Mouse (Mus musculus): Measurements from ENCODE around the gene Dync1li1. TPM values are rescaled to one million over a fixed set of nuclear protein-coding genes. Genes with fewer than 3 reads are reported as not detected.
A peak's percentile ranks its signal among the peaks of the same experiment; 100 is the strongest.

The Dync1li1 gene
- total and polyA plus RNA-seq, 2 experiments from 2014 or later, result 87.7 to 145 TPM

DNA sequence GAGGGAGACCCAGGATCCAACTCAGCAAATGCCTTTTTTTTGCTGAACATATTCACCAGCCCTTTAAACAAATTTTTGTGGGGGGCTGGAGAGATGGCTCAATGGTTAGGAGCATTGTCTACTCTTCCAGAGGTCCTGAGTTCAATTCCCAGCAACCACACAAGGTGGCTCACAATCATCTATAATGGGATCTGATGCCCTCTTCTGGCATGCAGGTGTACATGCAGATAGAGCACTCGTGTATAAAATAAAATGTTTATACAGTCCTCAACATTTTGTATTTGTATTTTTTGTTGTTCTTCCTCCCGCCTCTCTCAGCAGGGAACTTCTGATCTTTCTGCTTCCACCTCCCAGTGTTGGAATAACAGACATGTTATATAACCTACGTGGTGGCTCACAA is 63.0 kb downstream of the Dync1li1 start:
- Histone ChIP-seq H3K27ac (no peak overlapping the region), H3K27me3 (ENCODE audit: insufficient read depth, low read length) (no peaks in the 10 kb centered on the region), H3K9me3 (ENCODE audit: low read length) (no peaks in the 10 kb centered on the region), H3K4me3 (ENCODE audit: low read length) (no peak overlapping the region), H3K36me3 (ENCODE audit: insufficient read depth, low read length) (peaks cover 6% of the 10 kb centered on the region; the same call in 1 of the 2 replicates), H3K4me2 (ENCODE audit: low read depth, low read length) (no peak overlapping the region), H3K4me1 (ENCODE audit: insufficient read depth, low read length) (peaks cover 3% of the 10 kb centered on the region; the same call in 1 of the 2 replicates), H3K9ac (replicated peaks; ENCODE audit: low read length) (no peak overlapping the region)
- WGBS, result 82% methylated on average over 3 of the region's 3 CpGs
- peak; percentile 30 for TF ChIP-seq CTCF (IDR thresholded peaks at IDR 0.05; ENCODE audit: low read depth)
- DNase-seq (ENCODE audit: low spot score) (no peak), ATAC-seq (no peak)

- H3K4me3 ChIP-seq (ENCODE audit: low read length), result peak overlapping the region; percentile 40; the same call in 1 of the 2 replicates
- H3K9ac ChIP-seq (replicated peaks; ENCODE audit: low read length), result peak overlapping the region; percentile 54
- no peaks in the 10 kb centered on the region for H3K27me3 ChIP-seq (ENCODE audit: insufficient read depth, low read length)
- peak overlapping the region; percentile 65 for H3K4me2 ChIP-seq (ENCODE audit: low read depth, low read length)
- 69% methylated on average over 9 of the region's 9 CpGs for WGBS
- H3K36me3 ChIP-seq (ENCODE audit: insufficient read depth, low read length), result peaks cover 6% of the 10 kb centered on the region; the same call in 1 of the 2 replicates
- ATAC-seq (no peak), DNase-seq (ENCODE audit: low spot score) (no peak)
- H3K4me1 ChIP-seq (ENCODE audit: insufficient read depth, low read length), result peaks cover 3% of the 10 kb centered on the region; the same call in 1 of the 2 replicates
- peak overlapping the region; percentile 74; the same call in 1 of the 2 replicates for H3K27ac ChIP-seq
- H3K9me3 ChIP-seq (ENCODE audit: low read length), result no peaks in the 10 kb centered on the region
- no peak for TF ChIP-seq CTCF (IDR thresholded peaks at IDR 0.05; ENCODE audit: low read depth)
These were observed 63.7 kb downstream of the Dync1li1 start for GRCm38 (mm10) chr9:114752311-114752710.

DNA sequence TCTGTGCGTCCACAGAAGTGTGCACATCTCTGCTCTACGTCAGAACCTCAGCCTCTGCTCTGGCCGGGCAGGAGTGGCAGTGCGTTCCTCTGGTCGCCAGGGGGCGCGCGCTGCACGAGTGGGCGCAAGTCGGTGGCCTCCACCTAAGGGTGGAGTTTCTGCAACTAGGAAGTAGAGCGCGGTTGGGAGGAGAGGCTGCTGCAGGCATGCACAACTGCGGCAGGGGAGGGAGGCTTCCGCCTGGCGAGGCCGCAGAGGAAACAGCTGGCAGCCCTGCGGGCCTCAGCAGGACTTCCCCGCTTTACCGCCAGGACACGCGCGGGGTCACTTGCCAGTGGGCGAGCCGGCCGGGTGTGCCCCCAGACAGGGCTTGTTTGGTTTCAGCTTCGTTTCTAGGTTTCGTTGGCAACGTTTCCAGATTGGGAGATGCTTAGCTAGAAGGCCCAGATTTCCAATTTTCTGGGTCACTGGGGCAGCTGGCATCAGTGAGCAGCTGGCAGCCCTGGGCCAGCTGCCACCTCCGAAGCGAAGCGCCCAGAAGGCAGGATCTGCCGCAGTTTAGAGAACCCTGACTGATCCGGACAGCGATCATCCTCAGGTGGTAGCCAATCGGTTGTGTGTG is 64.4 kb downstream of the Dync1li1 start:
- Histone ChIP-seq H3K4me1 (ENCODE audit: insufficient read depth, low read length) (peaks cover 3% of the 10 kb centered on the region; the same call in 1 of the 2 replicates), H3K36me3 (ENCODE audit: insufficient read depth, low read length) (peaks cover 3% of the 10 kb centered on the region; the same call in 1 of the 2 replicates), H3K27ac (peak overlapping the region; percentile 74), H3K4me3 (ENCODE audit: low read length) (peak overlapping the region; percentile 40), H3K9ac (replicated peaks; ENCODE audit: low read length) (peak overlapping the region; percentile 54), H3K4me2 (ENCODE audit: low read depth, low read length) (peak overlapping the region; percentile 65), H3K27me3 (ENCODE audit: insufficient read depth, low read length) (no peaks in the 10 kb centered on the region), H3K9me3 (ENCODE audit: low read length) (no peaks in the 10 kb centered on the region)
- peak; percentile 99 for TF ChIP-seq CTCF (IDR thresholded peaks at IDR 0.05; ENCODE audit: low read depth)
- 2% methylated on average over 36 of the region's 36 CpGs for WGBS
- ATAC-seq, result peak; percentile 92
- DNase-seq (ENCODE audit: low spot score), result peak; percentile 93

GRCm38 (mm10) chr9:114758272-114758671 is 69.7 kb downstream of the Dync1li1 start:
- no peaks in the 10 kb centered on the region for H3K27me3 ChIP-seq (ENCODE audit: insufficient read depth, low read length)
- H3K27ac ChIP-seq, result no peak overlapping the region
- no peak for TF ChIP-seq CTCF (IDR thresholded peaks at IDR 0.05; ENCODE audit: low read depth)
- no peaks in the 10 kb centered on the region for H3K4me1 ChIP-seq (ENCODE audit: insufficient read depth, low read length)
- DNase-seq (ENCODE audit: low spot score), result no peak
- H3K9ac ChIP-seq (replicated peaks; ENCODE audit: low read length), result no peak overlapping the region
- ATAC-seq, result no peak
- no peaks in the 10 kb centered on the region for H3K9me3 ChIP-seq (ENCODE audit: low read length)
- 76% methylated on average over 7 of the region's 7 CpGs for WGBS
- no peak overlapping the region for H3K4me3 ChIP-seq (ENCODE audit: low read length)
- H3K4me2 ChIP-seq (ENCODE audit: low read depth, low read length), result no peak overlapping the region
- H3K36me3 ChIP-seq (ENCODE audit: insufficient read depth, low read length), result no peaks in the 10 kb centered on the region

DNA sequence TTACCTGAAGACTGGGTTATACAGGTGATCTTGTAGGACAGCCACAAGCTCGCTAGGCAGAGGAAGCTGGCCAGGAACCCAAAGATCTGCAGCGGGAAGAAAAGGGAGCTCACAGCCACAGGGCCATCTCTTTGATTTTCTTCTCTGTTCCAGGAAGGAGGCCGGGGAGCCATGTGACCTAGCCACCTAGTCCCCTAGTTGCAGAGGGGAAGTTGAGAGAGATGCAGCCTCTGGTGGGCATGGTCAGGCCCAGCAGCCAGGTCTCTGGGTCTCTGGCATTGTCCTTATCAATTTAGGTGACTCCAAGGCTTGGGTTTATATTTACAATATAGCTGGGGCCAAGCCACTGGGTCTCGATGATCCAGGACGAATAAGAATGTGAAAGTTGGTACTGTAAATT is 70.2 kb downstream of the Dync1li1 start:
- Histone ChIP-seq H3K27me3 (ENCODE audit: insufficient read depth, low read length) (no peaks in the 10 kb centered on the region), H3K4me1 (ENCODE audit: insufficient read depth, low read length) (no peaks in the 10 kb centered on the region), H3K4me3 (ENCODE audit: low read length) (no peak overlapping the region), H3K36me3 (ENCODE audit: insufficient read depth, low read length) (no peaks in the 10 kb centered on the region), H3K27ac (no peak overlapping the region), H3K9me3 (ENCODE audit: low read length) (no peaks in the 10 kb centered on the region), H3K4me2 (ENCODE audit: low read depth, low read length) (no peak overlapping the region), H3K9ac (replicated peaks; ENCODE audit: low read length) (no peak overlapping the region)
- no peak for ATAC-seq
- whole genome bisulfite sequencing, result 86% methylated on average over 5 of the region's 5 CpGs
- DNase-seq (ENCODE audit: low spot score), result no peak
- no peak for TF ChIP-seq CTCF (IDR thresholded peaks at IDR 0.05; ENCODE audit: low read depth)

GRCm38 (mm10) chr9:114759886-114760285 is 71.3 kb downstream of the Dync1li1 start:
- DNase-seq (ENCODE audit: low spot score) (no peak), ATAC-seq (no peak)
- TF ChIP-seq CTCF (IDR thresholded peaks at IDR 0.05; ENCODE audit: low read depth), result no peak
- Histone ChIP-seq H3K4me1 (ENCODE audit: insufficient read depth, low read length) (no peaks in the 10 kb centered on the region), H3K27ac (no peak overlapping the region), H3K9ac (replicated peaks; ENCODE audit: low read length) (no peak overlapping the region), H3K27me3 (ENCODE audit: insufficient read depth, low read length) (no peaks in the 10 kb centered on the region), H3K4me2 (ENCODE audit: low read depth, low read length) (no peak overlapping the region), H3K9me3 (ENCODE audit: low read length) (no peaks in the 10 kb centered on the region), H3K36me3 (ENCODE audit: insufficient read depth, low read length) (no peaks in the 10 kb centered on the region), H3K4me3 (ENCODE audit: low read length) (no peak overlapping the region)
- WGBS, result 65% methylated on average over 4 of the region's 4 CpGs

GRCm38 (mm10) chr9:114760353-114760752 is 71.8 kb downstream of the Dync1li1 start:
- DNase-seq (ENCODE audit: low spot score) (no peak), ATAC-seq (no peak)
- no peak overlapping the region for H3K4me2 ChIP-seq (ENCODE audit: low read depth, low read length)
- 81% methylated on average over 5 of the region's 5 CpGs for WGBS
- no peaks in the 10 kb centered on the region for H3K36me3 ChIP-seq (ENCODE audit: insufficient read depth, low read length)
- H3K9me3 ChIP-seq (ENCODE audit: low read length), result no peaks in the 10 kb centered on the region
- H3K27ac ChIP-seq, result no peak overlapping the region
- no peak overlapping the region for H3K4me3 ChIP-seq (ENCODE audit: low read length)
- no peak overlapping the region for H3K9ac ChIP-seq (replicated peaks; ENCODE audit: low read length)
- no peaks in the 10 kb centered on the region for H3K4me1 ChIP-seq (ENCODE audit: insufficient read depth, low read length)
- TF ChIP-seq CTCF (IDR thresholded peaks at IDR 0.05; ENCODE audit: low read depth), result no peak
- no peaks in the 10 kb centered on the region for H3K27me3 ChIP-seq (ENCODE audit: insufficient read depth, low read length)
